Mouse (Mus musculus): ENCODE data around the gene Bpifa5. TPM values are rescaled to one million over a fixed set of nuclear protein-coding genes. Genes with fewer than 3 reads are reported as not detected.
A peak's percentile ranks its signal among the peaks of the same experiment; 100 is the strongest.

Gene Bpifa5
- total RNA-seq, 2 experiments from 2014 or later = not detected

DNA sequence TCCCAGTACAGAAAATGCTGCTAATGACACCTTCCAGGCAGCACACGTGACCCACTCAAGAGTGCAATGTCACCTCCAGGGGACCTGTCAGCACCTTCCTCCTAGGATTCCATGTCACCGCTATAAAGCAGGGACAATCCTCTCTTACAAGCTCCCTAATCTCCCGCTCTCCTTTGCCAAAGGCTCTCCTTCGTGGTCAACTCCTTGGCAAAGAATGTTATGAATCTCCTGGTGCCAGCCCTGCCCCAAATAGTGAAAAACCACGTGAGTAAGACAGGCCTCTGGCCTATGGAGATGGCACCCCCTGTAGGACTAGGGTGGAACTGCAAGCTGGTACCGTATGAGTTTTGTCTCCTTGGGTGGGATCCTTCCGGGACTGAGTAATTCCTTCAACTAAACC, 44.5 kb downstream of the Bpifa5 start:
- no peak for DNase-seq (ENCODE audit: low spot score)

DNA sequence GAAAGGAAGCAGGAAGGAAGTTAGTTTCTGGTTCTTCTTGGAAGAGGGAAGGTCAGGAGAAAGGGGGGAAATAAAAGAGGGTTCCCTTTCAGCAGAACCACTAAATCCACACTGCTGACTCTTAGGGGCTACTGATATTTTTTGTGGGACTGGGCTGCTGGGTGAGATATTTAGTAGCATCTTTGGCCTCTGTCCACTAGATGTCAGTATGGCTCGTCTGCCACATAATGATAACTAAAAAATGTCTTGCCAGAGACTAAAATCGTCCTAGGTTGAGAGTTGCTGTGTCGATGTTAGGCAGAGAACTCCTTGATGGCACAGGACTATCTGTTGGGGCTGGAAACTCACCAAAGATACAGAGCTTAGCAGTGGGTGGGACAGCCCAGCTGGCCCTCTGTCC, 46.7 kb downstream of the Bpifa5 start:
- DNase-seq (ENCODE audit: low spot score) = no peak

DNA sequence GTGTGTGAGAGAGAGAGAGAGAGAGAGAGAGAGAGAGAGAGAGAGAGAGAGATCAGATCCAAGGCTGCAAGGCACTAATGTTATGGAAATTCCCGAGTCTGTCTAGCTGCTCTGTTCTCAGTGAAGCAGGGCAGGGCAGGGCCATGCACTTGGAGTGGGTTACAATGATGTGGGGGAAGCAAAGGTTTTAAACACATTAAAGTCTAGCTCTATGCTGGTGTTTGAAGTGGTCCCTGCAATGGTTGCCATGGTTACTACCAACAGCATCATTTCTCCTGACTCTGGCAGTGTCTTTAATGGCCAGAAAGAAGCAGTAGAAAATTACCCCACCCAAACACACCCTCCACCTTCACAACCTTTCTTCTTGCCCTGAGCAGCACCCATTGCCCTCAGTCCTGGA, 48.7 kb downstream of the Bpifa5 start:
- DNase-seq (ENCODE audit: low spot score) = no peak

DNA sequence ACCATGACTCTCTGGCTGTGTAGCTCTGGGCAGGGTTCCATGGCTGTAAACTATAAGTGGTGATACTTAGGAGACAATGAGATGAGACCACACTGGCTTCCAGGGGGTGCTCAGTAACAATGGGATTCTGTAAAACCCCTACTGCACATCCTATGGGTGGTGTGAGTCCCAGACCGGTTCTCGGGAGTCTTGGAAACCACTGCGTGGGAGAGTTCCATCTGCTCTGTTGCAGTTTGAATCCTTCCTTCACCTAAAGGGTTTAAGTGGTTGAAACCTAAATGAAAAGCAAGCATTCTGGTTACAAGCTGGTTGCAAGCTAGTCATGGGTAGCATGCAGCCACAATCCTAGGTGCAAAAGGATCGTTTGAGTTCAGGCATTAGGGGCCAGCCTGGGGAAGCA, 49.5 kb downstream of the Bpifa5 start:
- no peak for DNase-seq (ENCODE audit: low spot score)

DNA sequence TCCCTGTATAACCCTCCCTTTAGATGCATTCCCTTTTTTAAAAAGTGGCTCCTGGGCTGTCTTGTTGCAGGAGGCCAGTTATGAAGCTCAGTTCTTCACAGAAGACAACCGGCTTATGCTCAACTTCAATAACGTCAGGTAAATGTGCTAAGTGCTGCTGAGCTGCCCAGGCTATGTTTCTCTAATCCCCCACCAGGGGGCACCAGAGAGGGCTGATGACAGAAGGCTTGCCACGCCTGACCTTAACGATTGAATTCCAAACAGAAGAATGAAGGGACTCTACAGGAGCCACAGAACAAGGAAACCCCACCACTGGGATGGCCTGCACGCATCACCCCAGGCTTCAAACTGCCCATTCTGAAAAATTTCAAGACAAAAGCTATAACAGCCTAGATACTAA, 52.8 kb downstream of the Bpifa5 start:
- DNase-seq (ENCODE audit: low spot score) = peak; percentile 50

Other genes with a start within 250 kb of the Bpifa5 start
- gene Bpifb3, start 244.4 kb upstream of the Bpifa5 start, total RNA-seq (2021) = not detected
- gene Bpifb4, start 224.4 kb upstream of the Bpifa5 start, total RNA-seq (2021) = not detected
- gene Bpifa6, start 187.7 kb upstream of the Bpifa5 start, total RNA-seq (2021) = not detected
- gene Bpifa2, start 154.3 kb upstream of the Bpifa5 start, total RNA-seq (2021) = not detected
- not detected for gene Bpifa3, start 32.3 kb upstream of the Bpifa5 start, total RNA-seq (2021)
- not detected for gene Bpifa1, start 19.7 kb upstream of the Bpifa5 start, total RNA-seq (2021)
- gene Bpifb1, start 28.2 kb downstream of the Bpifa5 start, total RNA-seq (2021) = not detected
- gene Bpifb5, start 61.1 kb downstream of the Bpifa5 start, total RNA-seq (2021) = not detected
- gene Bpifb9a, start 95.2 kb downstream of the Bpifa5 start, total RNA-seq (2021) = not detected
- gene Bpifb9b, start 144.6 kb downstream of the Bpifa5 start, total RNA-seq (2021) = not detected
- 10 to 100 TPM; 11.2 to 15.1 TPM for gene Cdk5rap1, start 210.4 kb downstream of the Bpifa5 start, total RNA-seq (2021)
- 100 to 1,000 TPM; 180 to 200 TPM for gene Snta1, start 245.5 kb downstream of the Bpifa5 start, total RNA-seq (2021)